Mouse (Mus musculus) liver, postnatal 0 days (tissue): ENCODE measurements around the gene Fzr1.

ENCODE experiments used
- CTCF ChIP-seq: sonication (generic); IDR thresholded peaks from 2 replicates; pipeline ENCODE4 v1.5.1; 2016; ENCODE audit warnings: antibody characterized with exemption, low read depth
- EP300 ChIP-seq: IDR thresholded peaks from 2 replicates; pipeline ENCODE4 v1.6.1; 2016; ENCODE audit warnings: antibody characterized with exemption, low read depth, mild to moderate bottlenecking

GRCm38 (mm10) chr10:81395127-81395526 is 16.8 kb upstream of the Fzr1 start:
- peak; percentile 97 for TF ChIP-seq CTCF
- no peak for TF ChIP-seq EP300
